Mouse (Mus musculus) ES-E14 (cell line): Measurements from ENCODE around the gene Sh3pxd2b. TPM values are rescaled to one million over a fixed set of nuclear protein-coding genes. Genes with fewer than 3 reads are reported as not detected.

Experiments used
- DNase-seq: peaks from one replicate; pipeline ENCODE4 v3.0.0-alpha.2; 2013; ENCODE audit warnings: low read depth, low spot score
- H3K27ac ChIP-seq: 2 replicates; pipeline ENCODE4 v1.5.1; 2012; ENCODE audit warnings: low read depth, mild to moderate bottlenecking, low read length, moderate library complexity, mixed read lengths; ENCODE audit not compliant: poor library complexity, insufficient read depth, severe bottlenecking
- H3K36me3 ChIP-seq: 2 replicates; pipeline ENCODE4 v1.6.1; 2012; ENCODE audit warnings: mild to moderate bottlenecking, low read length, moderate library complexity, mixed read lengths; ENCODE audit not compliant: control insufficient read depth, poor library complexity, insufficient read depth, severe bottlenecking
- H3K4me1 ChIP-seq, 2 experiments: fragments of 150-350 bp in 1 of 2; sonication (generic) in 1 of 2; 2 replicates each; pipeline ENCODE4 v1.6.1; 2012; ENCODE audit warnings: low read length in 2 of 2, mild to moderate bottlenecking in 1 of 2, mixed read lengths in 1 of 2; ENCODE audit not compliant: control insufficient read depth in 2 of 2, insufficient read depth in 2 of 2, poor library complexity in 1 of 2
- H3K4me3 ChIP-seq, 2 experiments: fragments of 150-350 bp in 1 of 2; sonication (generic) in 1 of 2; 2 replicates each; pipeline ENCODE4 v1.5.1; 2012; ENCODE audit warnings: low read length in 2 of 2, low read depth in 1 of 2, mild to moderate bottlenecking in 1 of 2, mixed read lengths in 1 of 2; ENCODE audit not compliant: insufficient read depth in 1 of 2, poor library complexity in 1 of 2, severe bottlenecking in 1 of 2
- H3K9ac ChIP-seq: 2 replicates; pipeline ENCODE4 v1.6.1; 2012; ENCODE audit warnings: low read depth, mild to moderate bottlenecking, low read length, mixed read lengths; ENCODE audit not compliant: poor library complexity, insufficient read depth, severe bottlenecking
- H3K9me3 ChIP-seq: fragments of 150-350 bp; sonication (generic); 2 replicates; pipeline ENCODE4 v1.6.1; 2012; ENCODE audit warnings: low read depth, mild to moderate bottlenecking, low read length; ENCODE audit not compliant: control insufficient read depth, insufficient read depth
- CHD2 ChIP-seq: IDR thresholded peaks from 2 replicates; pipeline ENCODE4 v1.6.1; 2014; ENCODE audit warnings: mild to moderate bottlenecking, low read depth, low read length, inconsistent platforms
- HCFC1 ChIP-seq: IDR thresholded peaks from 2 replicates; pipeline ENCODE4 v1.6.1; 2012; ENCODE audit warnings: low read length, inconsistent platforms, borderline replicate concordance; ENCODE audit not compliant: insufficient read depth
- MAFK ChIP-seq: IDR thresholded peaks from 2 replicates; pipeline ENCODE4 v1.6.1; 2014; ENCODE audit warnings: mild to moderate bottlenecking, low read depth, low read length, inconsistent platforms; ENCODE audit not compliant: insufficient read depth
- ZC3H11A ChIP-seq: IDR thresholded peaks from 2 replicates; pipeline ENCODE4 v1.6.1; 2012; ENCODE audit warnings: low read depth, mild to moderate bottlenecking, inconsistent platforms, low read length, borderline replicate concordance
- ZNF384 ChIP-seq: IDR thresholded peaks from 2 replicates; pipeline ENCODE4 v1.6.1; 2012; ENCODE audit warnings: low read depth, low read length, inconsistent platforms
- in situ Hi-C, 2 experiments: fragments of 600-800 bp; cut with MboI; formaldehyde crosslinking; loops; one replicate each; pipeline ENCODE4 v1.15.1; 2025; ENCODE audit warnings: low sequenced_read_pairs in 2 of 2, inconsistent platforms in 1 of 2; ENCODE audit not compliant: unreplicated experiment in 2 of 2
- total RNA-seq: library from RNA; depleted of rRNA; stranded (reverse); fragments of 300-350 nt; gene quantifications from 2 replicates; pipeline ENCODE4 v1.2.3, GENCODE M21; 2012

The Sh3pxd2b gene
- total RNA-seq, 1 experiment, result 6.8 TPM

DNA sequence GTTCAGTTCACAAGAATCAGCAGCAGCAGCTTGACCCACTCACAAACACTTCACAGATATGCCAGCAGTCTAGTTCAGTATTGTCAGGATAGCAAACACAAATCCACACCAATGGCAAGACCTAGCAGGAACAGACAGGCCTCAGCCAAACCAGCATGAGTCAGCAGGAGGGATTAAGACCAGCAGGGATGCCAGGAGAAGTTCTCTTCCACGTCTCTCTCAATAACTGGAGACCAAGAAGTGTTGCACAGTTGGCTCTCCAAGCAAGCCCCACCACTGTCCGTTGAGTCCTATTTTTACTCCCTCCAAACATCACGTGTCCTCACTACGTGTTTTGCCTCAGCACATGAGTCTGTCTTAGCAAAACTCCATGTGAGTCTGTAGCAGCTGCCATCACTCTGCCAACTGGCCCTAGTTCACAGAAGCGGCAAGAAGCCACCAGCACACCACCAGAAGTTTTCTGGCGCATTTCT lies 11.1 kb upstream of the Sh3pxd2b start:
- DNase-seq, result no peak
- Histone ChIP-seq H3K9ac (no peak overlapping the region), H3K27ac (no peak overlapping the region), H3K4me3 (no peak overlapping the region), H3K36me3 (no peaks in the 10 kb centered on the region), H3K9me3 (no peaks in the 10 kb centered on the region), H3K4me1 (peaks cover 0 to 3% of the 10 kb centered on the region in 2 experiments; a peak in 1 of 4 replicates)
- TF ChIP-seq CHD2, result no peak
- no peak for TF ChIP-seq ZNF384
- no peak for TF ChIP-seq MAFK
- no peak for TF ChIP-seq HCFC1
- TF ChIP-seq ZC3H11A, result no peak
- in situ Hi-C loops, result loop anchor here in 1 of 2 experiments (10.0 kb wide), 1 partner anchor 152 kb away; no protein-coding TSS in a partner anchor

DNA sequence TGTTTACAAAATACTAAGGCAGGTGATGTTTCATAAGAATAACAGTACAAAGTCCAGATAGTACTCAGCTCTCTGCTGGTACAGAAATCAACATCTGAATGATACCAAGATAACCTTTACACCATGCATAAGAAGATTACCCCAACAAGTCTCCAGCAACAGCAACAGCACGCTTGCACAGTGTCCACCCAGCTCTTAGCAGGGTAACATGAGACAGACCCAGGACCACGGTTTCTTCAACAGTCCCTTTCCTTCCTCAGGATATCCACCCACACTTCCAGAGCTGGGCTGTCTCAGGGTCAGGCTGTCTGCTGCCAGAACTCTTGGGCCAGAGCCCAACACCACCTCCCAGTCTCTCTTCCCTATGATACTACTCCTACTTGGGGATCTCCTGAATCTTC lies 8.5 kb upstream of the Sh3pxd2b start:
- H3K27ac ChIP-seq, result no peak overlapping the region
- in situ Hi-C loops, result loop anchor here in 1 of 2 experiments (10.0 kb wide), 1 partner anchor 154 kb away; no protein-coding TSS in a partner anchor
- H3K36me3 ChIP-seq, result no peaks in the 10 kb centered on the region
- H3K9ac ChIP-seq, result no peak overlapping the region
- DNase-seq, result no peak
- no peak overlapping the region for H3K4me3 ChIP-seq
- TF ChIP-seq ZNF384 (no peak), MAFK (no peak), HCFC1 (no peak), ZC3H11A (no peak), CHD2 (no peak)
- no peaks in the 10 kb centered on the region for H3K4me1 ChIP-seq
- no peaks in the 10 kb centered on the region for H3K9me3 ChIP-seq

DNA sequence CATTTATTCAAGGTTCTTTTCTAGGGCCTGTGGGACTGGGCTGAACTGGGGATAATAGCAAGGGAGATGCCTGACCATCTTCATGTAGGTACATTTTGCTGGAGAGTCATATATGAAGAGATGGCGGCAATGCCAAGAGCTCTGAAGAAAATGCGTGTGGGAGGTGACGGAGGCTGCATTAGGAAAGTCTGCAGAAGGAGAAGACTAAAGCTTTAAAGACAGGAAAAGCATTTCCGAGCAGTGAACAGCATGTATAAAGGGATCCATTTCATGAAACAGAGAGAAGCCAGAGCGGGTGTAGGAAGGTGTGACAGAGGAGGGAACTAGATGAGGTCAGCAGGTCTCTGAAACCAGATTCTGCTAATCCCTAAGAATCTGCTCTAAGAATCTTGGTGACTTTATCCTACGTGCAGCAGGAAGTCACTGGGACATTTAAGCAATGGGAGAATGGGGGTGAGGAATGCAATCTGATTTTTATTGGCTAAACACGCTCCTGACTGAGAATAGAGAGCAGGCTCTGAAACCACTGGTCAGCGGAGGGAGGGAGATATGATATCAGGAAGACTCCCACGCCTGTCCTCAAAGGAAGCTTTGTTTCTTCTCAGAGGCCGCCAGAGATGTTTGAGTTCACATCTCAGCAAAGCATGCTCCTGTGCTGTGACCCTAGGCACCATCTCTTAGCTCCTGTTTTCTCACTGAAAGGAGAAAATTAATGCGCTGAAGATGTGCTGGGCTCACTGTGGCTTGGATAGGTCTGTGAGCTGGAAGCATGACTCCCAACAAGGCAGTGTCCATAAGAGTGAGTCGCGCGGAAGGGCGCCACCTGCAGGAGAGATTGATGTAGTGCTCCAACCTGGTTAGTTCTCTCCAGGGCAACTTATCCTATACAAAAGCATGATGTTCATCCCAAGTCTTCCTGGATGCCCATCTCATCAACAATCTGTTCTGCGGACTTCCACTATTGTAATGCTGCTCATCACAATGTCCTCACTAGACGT lies 6.8 kb upstream of the Sh3pxd2b start:
- DNase-seq, result no peak
- Histone ChIP-seq H3K9me3 (no peaks in the 10 kb centered on the region), H3K27ac (no peak overlapping the region), H3K36me3 (no peaks in the 10 kb centered on the region), H3K9ac (no peak overlapping the region), H3K4me3 (no peak overlapping the region), H3K4me1 (no peaks in the 10 kb centered on the region)
- in situ Hi-C loops, result no loop called here
- TF ChIP-seq CHD2 (no peak), HCFC1 (no peak), ZNF384 (no peak), MAFK (no peak), ZC3H11A (no peak)

DNA sequence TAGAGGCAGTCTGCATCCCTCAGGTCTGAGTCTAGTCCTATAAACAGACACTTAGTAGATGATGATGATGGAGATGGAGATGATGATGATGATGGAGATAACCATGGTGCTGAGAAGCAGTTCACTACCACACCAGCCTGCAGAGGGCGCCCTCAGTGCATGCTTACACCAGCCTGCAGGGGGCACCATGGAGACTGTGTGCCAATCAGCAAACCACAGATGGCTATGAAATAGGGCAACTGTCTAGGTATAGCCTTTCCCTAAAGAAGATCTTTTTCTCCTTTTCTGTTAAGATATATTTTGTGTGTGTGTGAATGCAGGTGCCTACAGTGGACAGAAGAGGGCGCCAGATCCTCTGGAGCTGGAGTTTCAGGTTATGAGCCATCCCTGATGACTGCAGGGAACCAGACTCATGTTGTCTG lies 4.8 kb upstream of the Sh3pxd2b start:
- TF ChIP-seq ZC3H11A (0 out of 2 replicates have a peak, but pooled peaks have one; percentile 9), HCFC1 (no peak), CHD2 (no peak)
- no peak for DNase-seq
- Histone ChIP-seq H3K9ac (no peak overlapping the region), H3K4me3 (no peak overlapping the region), H3K9me3 (no peaks in the 10 kb centered on the region), H3K36me3 (no peaks in the 10 kb centered on the region), H3K27ac (no peak overlapping the region), H3K4me1 (peaks cover 0 to under 1% of the 10 kb centered on the region in 2 experiments; a peak in 1 of 4 replicates)
- in situ Hi-C loops, result no loop called here

DNA sequence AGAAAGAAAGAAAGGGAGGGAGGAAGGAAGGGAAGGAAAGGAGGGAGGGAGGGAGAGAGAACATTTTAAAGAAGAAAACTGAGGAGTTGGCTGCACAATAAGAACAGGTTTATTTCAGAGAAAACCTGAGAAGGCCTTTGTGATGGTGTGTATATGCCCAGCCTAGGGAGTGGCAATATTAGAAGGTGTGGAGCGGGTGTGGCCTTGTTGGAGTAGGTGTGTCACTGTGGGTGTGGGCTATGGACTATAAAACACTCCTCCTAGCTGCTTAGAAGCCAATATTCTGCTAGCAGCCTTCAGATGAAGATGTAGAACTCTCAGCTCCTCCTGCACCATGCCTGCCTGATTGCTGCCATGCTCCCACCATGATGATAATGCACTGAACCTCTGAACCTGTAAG lies 4.3 kb upstream of the Sh3pxd2b start:
- H3K9ac ChIP-seq, result no peak overlapping the region
- DNase-seq, result no peak
- no peaks in the 10 kb centered on the region for H3K9me3 ChIP-seq
- H3K27ac ChIP-seq, result no peak overlapping the region
- H3K4me3 ChIP-seq, result no peak overlapping the region
- no peak for TF ChIP-seq MAFK
- TF ChIP-seq ZNF384, result no peak
- no peak for TF ChIP-seq HCFC1
- in situ Hi-C loops, result no loop called here
- H3K36me3 ChIP-seq, result no peaks in the 10 kb centered on the region
- peaks cover 0 to 5% of the 10 kb centered on the region in 2 experiments; a peak in 2 of 4 replicates for H3K4me1 ChIP-seq
